Mouse (Mus musculus): ENCODE measurements around the gene Aven. TPM values are rescaled to one million over a fixed set of nuclear protein-coding genes. Genes with fewer than 3 reads are reported as not detected.

Gene Aven
- polyA plus RNA-seq, 1 experiment from 2014 or later = 3.7 TPM

DNA sequence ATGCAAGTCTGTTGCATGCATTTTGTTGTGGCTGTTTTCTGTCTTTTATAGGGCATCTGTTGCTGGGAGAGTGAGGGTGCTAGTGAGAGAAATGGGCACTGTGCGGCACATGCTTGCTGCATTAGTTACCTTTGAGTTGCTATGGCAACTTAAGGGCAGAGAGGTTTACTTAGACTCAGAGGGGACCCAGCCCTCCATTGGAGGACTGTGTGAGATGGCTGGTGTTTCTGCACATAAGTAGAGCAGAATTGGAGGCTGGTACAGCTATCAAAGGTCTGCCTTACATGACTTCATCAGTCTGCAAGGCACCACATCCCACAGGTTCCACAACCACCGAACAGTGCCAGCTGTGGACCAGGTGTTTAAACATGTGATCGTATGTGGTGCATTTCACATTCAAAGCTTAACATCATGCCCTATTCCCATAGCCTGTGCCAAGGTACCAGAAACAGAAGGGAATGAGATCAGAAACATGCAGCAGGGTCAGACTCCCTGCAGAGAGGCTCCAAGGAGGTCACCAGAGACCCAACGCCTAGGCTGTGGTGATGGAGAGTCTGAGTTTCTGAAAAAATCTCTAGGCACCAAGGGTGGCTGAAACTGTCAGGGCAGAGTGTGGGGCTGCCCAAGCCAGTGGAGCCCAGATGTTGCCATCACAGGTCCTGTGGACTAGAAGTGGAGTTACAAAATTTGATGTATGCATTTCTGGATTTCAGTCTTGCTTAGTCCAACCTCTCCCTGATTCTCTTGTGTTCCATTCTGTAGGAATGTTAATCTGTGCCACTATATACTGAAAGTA lies 73.7 kb downstream of the Aven start:
- Histone ChIP-seq H3K4me3 (ENCODE audit: low read depth, low read length) (no peak overlapping the region), H3K9me3 (replicated peaks; ENCODE audit: control insufficient read depth, low read length) (no peaks in the 10 kb centered on the region), H3K9ac (ENCODE audit: low read depth, low read length) (no peak overlapping the region), H3K4me2 (ENCODE audit: low read depth, low read length) (no peak overlapping the region), H3K27me3 (ENCODE audit: control insufficient read depth, insufficient read depth, low read depth, low read length) (no peaks in the 10 kb centered on the region), H3K36me3 (ENCODE audit: control insufficient read depth, insufficient read depth) (no peaks in the 10 kb centered on the region), H3K27ac (ENCODE audit: low read length) (no peak overlapping the region), H3K4me1 (ENCODE audit: control insufficient read depth, low read depth, low read length) (no peaks in the 10 kb centered on the region)
- no peak for ATAC-seq (ENCODE audit: low read depth)
- 75% methylated on average over 4 of the region's 4 CpGs for WGBS (ENCODE audit: insufficient replicate concordance)

DNA sequence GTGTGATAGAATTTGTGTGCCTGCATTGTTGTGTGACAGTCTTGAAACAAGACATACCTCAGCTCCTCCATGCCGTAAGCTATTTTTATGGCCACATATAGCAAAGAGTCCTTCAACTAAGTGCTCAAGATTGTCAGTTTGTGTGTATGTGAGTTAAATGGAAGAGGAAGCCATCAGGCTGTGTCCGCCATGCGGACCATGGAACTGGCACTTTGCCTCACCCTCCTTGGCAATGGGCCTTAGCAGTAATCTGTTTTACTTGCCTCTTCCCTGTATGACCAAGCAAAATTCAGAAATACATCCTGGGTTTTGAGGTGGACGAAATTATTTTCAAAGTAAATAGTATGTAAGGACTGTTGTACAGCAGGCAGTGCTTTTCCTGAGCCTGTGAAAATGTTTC lies 75.0 kb downstream of the Aven start:
- no peak overlapping the region for H3K4me2 ChIP-seq (ENCODE audit: low read depth, low read length)
- no peaks in the 10 kb centered on the region for H3K27me3 ChIP-seq (ENCODE audit: control insufficient read depth, insufficient read depth, low read depth, low read length)
- no peak overlapping the region for H3K4me3 ChIP-seq (ENCODE audit: low read depth, low read length)
- H3K4me1 ChIP-seq (ENCODE audit: control insufficient read depth, low read depth, low read length) = no peaks in the 10 kb centered on the region
- no peak overlapping the region for H3K9ac ChIP-seq (ENCODE audit: low read depth, low read length)
- no peaks in the 10 kb centered on the region for H3K36me3 ChIP-seq (ENCODE audit: control insufficient read depth, insufficient read depth)
- H3K9me3 ChIP-seq (replicated peaks; ENCODE audit: control insufficient read depth, low read length) = no peaks in the 10 kb centered on the region
- ATAC-seq (ENCODE audit: low read depth) = no peak
- WGBS (ENCODE audit: insufficient replicate concordance) = 76% methylated on average over 4 of the region's 4 CpGs
- no peak overlapping the region for H3K27ac ChIP-seq (ENCODE audit: low read length)

DNA sequence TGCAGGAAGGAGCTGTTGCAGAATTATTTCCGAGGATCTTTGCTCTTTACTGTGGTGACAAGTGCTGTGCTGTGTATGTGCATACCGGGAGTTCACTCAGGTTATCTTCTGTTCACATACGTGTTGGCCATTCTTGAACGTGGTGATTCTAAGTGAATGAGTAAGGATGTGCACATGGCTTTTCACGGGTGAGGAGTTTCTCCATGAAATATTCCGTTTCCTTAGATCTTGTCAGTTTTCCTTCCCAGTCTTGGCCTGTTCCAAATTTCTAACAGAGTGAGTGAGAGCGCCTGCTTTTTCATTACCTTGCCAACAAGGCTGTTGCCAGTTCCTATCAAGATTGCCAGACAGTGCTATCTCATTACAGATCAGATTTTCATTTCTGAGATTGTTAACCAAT lies 98.2 kb downstream of the Aven start:
- no peak overlapping the region for H3K4me3 ChIP-seq (ENCODE audit: low read depth, low read length)
- no peaks in the 10 kb centered on the region for H3K9me3 ChIP-seq (replicated peaks; ENCODE audit: control insufficient read depth, low read length)
- 62% methylated on average over 7 of the region's 7 CpGs for WGBS (ENCODE audit: insufficient replicate concordance)
- ATAC-seq (ENCODE audit: low read depth) = no peak
- no peak overlapping the region for H3K9ac ChIP-seq (ENCODE audit: low read depth, low read length)
- no peaks in the 10 kb centered on the region for H3K27me3 ChIP-seq (ENCODE audit: control insufficient read depth, insufficient read depth, low read depth, low read length)
- no peak overlapping the region for H3K27ac ChIP-seq (ENCODE audit: low read length)
- H3K4me1 ChIP-seq (ENCODE audit: control insufficient read depth, low read depth, low read length) = no peaks in the 10 kb centered on the region
- H3K36me3 ChIP-seq (ENCODE audit: control insufficient read depth, insufficient read depth) = no peaks in the 10 kb centered on the region
- no peak overlapping the region for H3K4me2 ChIP-seq (ENCODE audit: low read depth, low read length)

DNA sequence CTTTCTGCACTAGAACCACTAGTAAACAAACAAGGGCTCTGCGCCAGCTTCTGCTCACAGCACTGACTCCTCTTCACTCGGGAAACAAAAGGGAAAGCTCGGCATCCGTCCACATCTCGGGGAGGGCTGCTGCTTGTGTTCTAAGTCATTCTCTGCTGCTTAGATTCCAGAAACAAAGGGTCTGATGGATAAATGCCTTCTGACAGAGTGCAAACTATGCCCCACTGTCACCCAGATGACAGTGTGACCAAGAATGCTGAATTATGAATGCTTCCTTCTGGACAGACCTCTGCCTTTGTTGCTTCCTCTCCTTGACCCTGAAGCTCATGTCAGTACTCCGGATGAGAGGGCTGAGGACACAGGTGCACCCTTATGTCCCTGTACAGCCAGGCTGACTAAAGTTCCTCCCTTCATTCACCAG lies 98.7 kb downstream of the Aven start:
- no peak overlapping the region for H3K4me3 ChIP-seq (ENCODE audit: low read depth, low read length)

DNA sequence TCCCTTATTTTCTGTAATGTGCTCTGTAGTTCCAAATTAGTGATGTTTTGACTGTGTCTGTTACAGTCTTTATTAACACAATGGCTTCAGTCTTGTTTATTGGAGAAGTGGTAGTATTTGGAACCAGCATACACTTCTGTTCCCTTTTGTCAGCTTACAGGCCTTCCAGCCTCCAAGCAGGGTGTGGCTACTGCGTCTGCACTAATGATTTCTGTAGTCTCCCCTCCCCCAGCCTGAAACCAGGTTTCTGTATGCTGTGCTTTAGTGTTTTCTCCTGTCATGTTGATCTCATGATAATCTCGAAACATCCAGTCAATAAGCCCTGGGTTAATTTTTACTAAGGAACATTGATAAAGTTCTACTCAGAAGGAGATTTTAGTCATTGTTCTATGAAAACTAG lies 100.6 kb downstream of the Aven start:
- Histone ChIP-seq H3K36me3 (ENCODE audit: control insufficient read depth, insufficient read depth) (no peaks in the 10 kb centered on the region), H3K4me1 (ENCODE audit: control insufficient read depth, low read depth, low read length) (no peaks in the 10 kb centered on the region), H3K9ac (ENCODE audit: low read depth, low read length) (no peak overlapping the region), H3K4me2 (ENCODE audit: low read depth, low read length) (no peak overlapping the region), H3K27me3 (ENCODE audit: control insufficient read depth, insufficient read depth, low read depth, low read length) (no peaks in the 10 kb centered on the region), H3K9me3 (replicated peaks; ENCODE audit: control insufficient read depth, low read length) (no peaks in the 10 kb centered on the region), H3K4me3 (ENCODE audit: low read depth, low read length) (no peak overlapping the region), H3K27ac (ENCODE audit: low read length) (no peak overlapping the region)
- ATAC-seq (ENCODE audit: low read depth) = no peak
- 30% methylated on average over 2 of the region's 2 CpGs for WGBS (ENCODE audit: insufficient replicate concordance)

More for the DNA sequence above, 98.7 kb downstream of the Aven start:
- Histone ChIP-seq H3K36me3 (ENCODE audit: control insufficient read depth, insufficient read depth) (no peaks in the 10 kb centered on the region), H3K4me2 (ENCODE audit: low read depth, low read length) (no peak overlapping the region), H3K9me3 (replicated peaks; ENCODE audit: control insufficient read depth, low read length) (no peaks in the 10 kb centered on the region), H3K9ac (ENCODE audit: low read depth, low read length) (no peak overlapping the region), H3K4me1 (ENCODE audit: control insufficient read depth, low read depth, low read length) (no peaks in the 10 kb centered on the region), H3K27ac (ENCODE audit: low read length) (no peak overlapping the region), H3K27me3 (ENCODE audit: control insufficient read depth, insufficient read depth, low read depth, low read length) (no peaks in the 10 kb centered on the region)
- WGBS (ENCODE audit: insufficient replicate concordance) = 68% methylated on average over 6 of the region's 6 CpGs
- ATAC-seq (ENCODE audit: low read depth) = no peak

DNA sequence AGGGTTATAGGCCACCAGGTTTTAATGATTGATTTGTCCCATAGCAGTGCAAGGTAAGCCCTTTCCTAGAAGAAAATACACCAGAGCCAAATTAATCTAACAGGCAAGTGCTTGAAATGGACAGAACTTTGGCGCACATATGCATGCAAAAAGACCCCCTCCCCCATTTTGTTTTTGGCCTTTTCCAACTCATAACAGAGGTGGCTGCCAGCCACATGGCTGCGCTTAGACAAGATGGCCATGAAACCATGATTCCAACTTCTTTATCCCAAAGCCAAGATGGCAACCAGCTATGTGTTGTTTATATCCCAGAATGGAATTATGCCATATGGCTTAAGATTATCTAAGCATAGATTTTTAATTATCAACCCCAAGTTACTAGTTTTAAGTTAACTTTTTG lies 101.0 kb downstream of the Aven start:
- H3K36me3 ChIP-seq (ENCODE audit: control insufficient read depth, insufficient read depth) = no peaks in the 10 kb centered on the region
- no peak overlapping the region for H3K27ac ChIP-seq (ENCODE audit: low read length)
- H3K4me3 ChIP-seq (ENCODE audit: low read depth, low read length) = no peak overlapping the region
- no peak overlapping the region for H3K9ac ChIP-seq (ENCODE audit: low read depth, low read length)
- no peaks in the 10 kb centered on the region for H3K27me3 ChIP-seq (ENCODE audit: control insufficient read depth, insufficient read depth, low read depth, low read length)
- no peak overlapping the region for H3K4me2 ChIP-seq (ENCODE audit: low read depth, low read length)
- ATAC-seq (ENCODE audit: low read depth) = no peak
- H3K9me3 ChIP-seq (replicated peaks; ENCODE audit: control insufficient read depth, low read length) = no peaks in the 10 kb centered on the region
- no peaks in the 10 kb centered on the region for H3K4me1 ChIP-seq (ENCODE audit: control insufficient read depth, low read depth, low read length)
- 77% methylated on average over 2 of the region's 2 CpGs for WGBS (ENCODE audit: insufficient replicate concordance)

DNA sequence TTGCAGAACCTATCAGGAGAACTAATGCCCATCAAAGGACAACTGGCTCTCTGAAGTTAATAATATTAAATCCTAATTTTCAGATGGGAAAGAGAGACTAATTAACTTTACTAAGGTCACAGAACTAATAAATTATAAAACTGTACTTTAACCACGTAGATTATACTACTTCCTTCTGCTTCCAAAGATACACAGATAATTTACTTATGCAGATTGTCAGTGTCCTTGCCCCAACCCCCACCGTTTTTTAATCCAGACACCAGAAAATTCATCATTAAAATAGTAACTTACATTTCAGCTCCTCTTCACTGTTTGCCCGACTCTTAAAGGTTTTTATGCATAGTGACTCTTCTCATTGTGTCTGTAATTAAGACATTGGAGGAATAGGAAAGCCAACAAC lies 103.0 kb downstream of the Aven start:
- no peaks in the 10 kb centered on the region for H3K9me3 ChIP-seq (replicated peaks; ENCODE audit: control insufficient read depth, low read length)
- H3K4me3 ChIP-seq (ENCODE audit: low read depth, low read length) = no peak overlapping the region
- H3K36me3 ChIP-seq (ENCODE audit: control insufficient read depth, insufficient read depth) = no peaks in the 10 kb centered on the region
- no peak overlapping the region for H3K27ac ChIP-seq (ENCODE audit: low read length)
- no peak overlapping the region for H3K4me2 ChIP-seq (ENCODE audit: low read depth, low read length)
- H3K4me1 ChIP-seq (ENCODE audit: control insufficient read depth, low read depth, low read length) = no peaks in the 10 kb centered on the region
- no peak overlapping the region for H3K9ac ChIP-seq (ENCODE audit: low read depth, low read length)
- no peak for ATAC-seq (ENCODE audit: low read depth)
- WGBS (ENCODE audit: insufficient replicate concordance) = 39% methylated on average over 3 of the region's 3 CpGs
- no peaks in the 10 kb centered on the region for H3K27me3 ChIP-seq (ENCODE audit: control insufficient read depth, insufficient read depth, low read depth, low read length)

DNA sequence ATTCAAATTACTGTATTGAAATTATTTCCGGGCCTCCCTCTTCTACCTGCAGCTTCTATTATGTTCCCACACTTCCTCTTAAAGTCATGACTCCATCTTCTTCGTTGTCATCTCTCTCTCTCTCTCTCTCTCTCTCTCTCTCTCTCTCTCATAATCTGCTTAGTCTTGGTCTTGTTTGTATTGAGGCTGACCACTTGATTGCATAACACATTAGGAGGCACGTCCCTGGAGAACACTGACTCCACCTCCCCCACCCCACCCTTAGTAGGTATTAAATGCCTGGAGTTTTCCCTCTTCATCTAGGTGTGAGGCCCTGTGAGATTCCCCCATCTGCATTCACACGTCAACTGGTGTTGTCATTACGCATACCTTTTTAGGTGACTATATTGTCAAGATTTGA lies 103.7 kb downstream of the Aven start:
- no peaks in the 10 kb centered on the region for H3K27me3 ChIP-seq (ENCODE audit: control insufficient read depth, insufficient read depth, low read depth, low read length)
- no peak overlapping the region for H3K27ac ChIP-seq (ENCODE audit: low read length)
- H3K4me3 ChIP-seq (ENCODE audit: low read depth, low read length) = no peak overlapping the region
- no peak for ATAC-seq (ENCODE audit: low read depth)
- H3K4me2 ChIP-seq (ENCODE audit: low read depth, low read length) = no peak overlapping the region
- 44% methylated on average over 5 of the region's 5 CpGs for WGBS (ENCODE audit: insufficient replicate concordance)
- H3K9ac ChIP-seq (ENCODE audit: low read depth, low read length) = no peak overlapping the region
- no peaks in the 10 kb centered on the region for H3K36me3 ChIP-seq (ENCODE audit: control insufficient read depth, insufficient read depth)
- H3K9me3 ChIP-seq (replicated peaks; ENCODE audit: control insufficient read depth, low read length) = no peaks in the 10 kb centered on the region
- no peaks in the 10 kb centered on the region for H3K4me1 ChIP-seq (ENCODE audit: control insufficient read depth, low read depth, low read length)

DNA sequence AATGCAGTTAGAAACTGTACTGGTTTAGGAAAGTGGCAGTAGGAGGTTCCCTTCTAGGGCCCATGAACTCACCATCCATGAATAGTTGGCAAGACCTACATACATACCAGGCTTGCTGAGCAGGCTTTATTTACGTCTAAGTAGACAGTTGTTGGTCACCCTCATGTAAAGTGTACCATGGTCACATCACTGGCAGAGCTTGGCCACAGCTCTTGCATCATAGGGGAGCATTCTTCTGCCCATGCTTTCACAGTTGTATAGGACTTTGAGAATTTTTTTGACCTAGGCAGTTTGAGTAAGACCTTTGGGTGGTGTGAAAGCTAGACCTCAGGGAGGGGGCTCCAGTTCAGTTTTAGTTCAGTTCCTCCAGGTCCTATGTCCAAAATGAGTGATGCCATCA lies 104.3 kb downstream of the Aven start:
- Histone ChIP-seq H3K4me2 (ENCODE audit: low read depth, low read length) (no peak overlapping the region), H3K4me3 (ENCODE audit: low read depth, low read length) (no peak overlapping the region), H3K27ac (ENCODE audit: low read length) (no peak overlapping the region), H3K9me3 (replicated peaks; ENCODE audit: control insufficient read depth, low read length) (no peaks in the 10 kb centered on the region), H3K36me3 (ENCODE audit: control insufficient read depth, insufficient read depth) (no peaks in the 10 kb centered on the region), H3K9ac (ENCODE audit: low read depth, low read length) (no peak overlapping the region), H3K27me3 (ENCODE audit: control insufficient read depth, insufficient read depth, low read depth, low read length) (no peaks in the 10 kb centered on the region), H3K4me1 (ENCODE audit: control insufficient read depth, low read depth, low read length) (no peaks in the 10 kb centered on the region)
- ATAC-seq (ENCODE audit: low read depth) = no peak
- 56% methylated on average over 1 of the region's 1 CpGs for WGBS (ENCODE audit: insufficient replicate concordance)

All from liver, embryonic 16.5 days (tissue).